Mouse (Mus musculus): Measurements from ENCODE around the gene Gdap1l1.
A peak's percentile ranks its signal among the peaks of the same experiment; 100 is the strongest.
"Not testable (repeated sequence)": the region's sequence is repeated elsewhere in the genome, so short reads cannot be mapped to it uniquely, and the experiment has no call there.

Gene Gdap1l1

GRCm38 (mm10) chr2:163438246-163438618, at the start of gene Gdap1l1:
Gene Gdap1l1, plus strand, starts transcription at chr2:163438476.
- DNase-seq: no peak

- peak; percentile 36 to 53 for DNase-seq
Measured at GRCm38 (mm10) chr2:163392436-163392835, 45.8 kb upstream of the Gdap1l1 start.

- DNase-seq: no peak
Measured at GRCm38 (mm10) chr2:163393241-163393640, 45.0 kb upstream of the Gdap1l1 start.

GRCm38 (mm10) chr2:163393976-163394375, 44.3 kb upstream of the Gdap1l1 start:
- no peak for DNase-seq

GRCm38 (mm10) chr2:163394977-163395376, 43.3 kb upstream of the Gdap1l1 start:
- no peak for DNase-seq

DNA sequence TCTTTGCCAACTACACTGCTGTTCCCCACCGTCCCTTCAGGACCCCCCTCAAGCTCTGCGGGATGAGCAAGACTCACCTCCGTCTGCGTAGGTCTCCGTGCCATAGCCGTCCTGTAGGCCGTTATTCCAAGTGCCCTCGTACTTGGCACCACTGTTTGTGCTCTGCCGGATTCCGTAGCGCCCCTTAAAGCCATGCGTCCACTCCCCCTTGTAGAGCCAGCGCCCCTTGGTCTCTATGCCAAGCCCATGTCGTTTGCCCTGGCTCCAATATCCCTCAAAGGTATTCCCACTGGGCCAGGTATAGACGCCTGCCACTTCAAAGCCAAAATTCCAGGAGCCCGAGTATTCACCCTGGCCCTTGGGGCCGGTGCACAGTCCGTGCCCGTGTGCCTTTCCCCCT, 41.2 kb upstream of the Gdap1l1 start:
- no peak for DNase-seq

- DNase-seq: peak; percentile 68 to 89
Measured at GRCm38 (mm10) chr2:163397905-163398304, 40.4 kb upstream of the Gdap1l1 start, which contains the start of gene Jph2. Gene Jph2, minus strand, starts transcription at chr2:163397993.

DNA sequence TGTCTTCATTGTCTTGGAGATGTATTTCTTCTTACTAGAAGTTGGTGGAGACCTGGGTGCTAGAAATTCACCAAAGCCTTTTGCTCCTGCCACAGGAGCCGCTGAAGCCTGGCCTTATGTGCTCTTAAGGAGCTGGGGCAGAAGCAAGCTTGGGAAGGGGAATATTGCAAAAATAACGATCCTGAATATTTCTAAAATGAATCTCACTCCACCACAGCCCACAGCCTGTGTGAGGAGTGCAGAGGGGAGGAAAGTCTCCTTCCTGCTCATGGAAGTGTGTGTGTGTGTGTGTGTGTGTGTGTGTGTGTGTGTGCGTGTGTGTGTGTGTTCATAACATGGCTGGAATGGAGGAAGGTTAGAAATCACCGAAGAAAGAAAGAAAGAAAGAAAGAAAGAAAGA, 39.5 kb upstream of the Gdap1l1 start:
- DNase-seq: no peak

- DNase-seq: no peak
Measured at GRCm38 (mm10) chr2:163399222-163399621, 39.1 kb upstream of the Gdap1l1 start.

- peak; percentile 34 to 85 for DNase-seq
Measured at GRCm38 (mm10) chr2:163401221-163401620, 37.1 kb upstream of the Gdap1l1 start.

- no peak for DNase-seq
Measured at GRCm38 (mm10) chr2:163404037-163404815, 34.0 kb upstream of the Gdap1l1 start.

DNA sequence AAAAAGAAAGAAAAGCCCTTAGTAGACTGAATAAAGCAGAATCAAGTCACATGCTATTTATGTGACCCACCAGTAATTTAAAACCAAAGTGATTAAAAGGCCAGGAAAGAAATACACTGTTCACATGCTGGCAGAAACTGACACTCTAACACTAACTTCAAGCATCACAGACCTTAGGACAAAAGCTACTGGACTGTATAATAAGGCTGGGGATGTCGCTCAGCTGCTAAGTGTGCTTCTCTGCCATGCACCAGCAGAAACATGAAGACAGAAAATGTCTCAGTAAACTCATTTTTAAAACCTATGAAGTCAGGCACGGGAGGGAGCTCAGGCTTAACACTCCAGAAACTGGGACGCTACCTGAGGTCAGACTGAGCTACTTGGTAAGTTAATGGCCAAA, 28.1 kb upstream of the Gdap1l1 start:
- no peak for DNase-seq

DNA sequence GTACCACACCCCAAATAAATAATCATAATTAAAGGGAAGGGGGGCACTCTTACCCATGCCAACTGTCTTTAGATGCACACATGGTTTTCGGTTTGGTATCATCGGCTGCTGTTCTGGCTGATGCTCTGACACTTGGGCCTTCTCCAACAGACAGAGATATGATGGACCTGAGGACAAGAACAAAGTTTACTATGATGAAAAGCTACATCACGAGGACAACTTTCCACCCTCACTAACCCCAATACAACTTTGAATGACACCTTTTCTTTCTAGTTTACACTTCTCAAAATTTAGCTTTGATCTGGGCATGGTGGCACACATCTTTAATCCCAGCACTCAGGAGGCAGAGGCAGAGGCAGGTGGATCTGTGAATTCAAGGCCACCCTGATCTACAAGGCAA, 26.9 kb upstream of the Gdap1l1 start:
- DNase-seq: not testable (repeated sequence)

GRCm38 (mm10) chr2:163411840-163412239, 26.4 kb upstream of the Gdap1l1 start:
- DNase-seq: no peak

GRCm38 (mm10) chr2:163412419-163412818, 25.9 kb upstream of the Gdap1l1 start:
- DNase-seq: no peak

DNA sequence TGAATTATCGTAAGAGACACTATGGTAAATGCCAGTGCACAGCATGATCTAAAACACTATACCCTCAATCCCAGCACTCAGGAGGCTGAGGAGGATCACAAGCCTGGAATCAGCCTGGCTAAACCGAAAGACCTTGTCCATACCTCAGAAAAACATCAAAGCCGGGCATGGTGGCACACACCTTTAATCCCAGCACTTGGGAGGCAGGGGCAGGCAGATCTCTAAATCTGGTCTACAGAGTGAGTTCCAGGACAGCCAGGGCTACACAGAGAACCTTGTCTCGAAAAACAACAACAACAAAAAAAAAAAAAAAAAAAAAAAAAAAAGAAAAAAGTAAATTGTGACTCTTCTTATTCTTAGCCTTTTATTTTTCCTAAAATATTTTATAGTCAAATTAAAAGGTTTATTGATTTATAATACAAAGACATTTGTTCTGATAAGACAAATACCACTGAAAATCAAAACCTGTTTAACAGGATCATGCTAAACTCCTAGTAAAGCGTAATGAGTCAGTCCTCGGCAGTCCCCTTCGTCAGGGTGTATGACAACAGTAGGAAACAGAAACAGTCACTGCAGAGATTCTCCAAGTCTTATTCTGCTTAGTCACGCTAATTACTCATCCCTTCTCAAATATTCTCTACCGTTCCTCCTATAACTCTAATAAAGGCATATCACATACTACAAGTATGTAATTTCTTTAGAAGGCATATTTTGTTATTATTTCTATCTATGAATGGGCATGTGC, 25.3 kb upstream of the Gdap1l1 start:
- DNase-seq: no peak

DNA sequence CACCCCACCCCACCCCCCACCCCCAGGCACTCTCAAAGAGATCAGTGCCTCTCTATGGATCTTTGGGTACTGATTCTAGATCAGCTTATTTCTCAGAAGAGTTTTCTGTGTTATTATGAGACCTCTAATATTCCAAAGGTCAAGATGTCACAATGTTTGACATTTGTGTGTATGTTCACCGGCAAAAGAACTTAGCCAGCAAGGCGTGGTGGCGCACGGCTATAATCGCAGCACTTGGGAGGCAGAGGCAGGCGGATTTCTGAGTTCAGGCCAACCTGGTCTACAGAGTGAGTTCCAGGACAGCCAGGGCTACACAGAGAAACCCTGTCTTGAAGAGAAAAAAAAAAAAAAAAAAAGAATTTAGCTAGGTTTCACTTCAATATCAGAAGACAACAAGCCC, 21.2 kb upstream of the Gdap1l1 start:
- no peak for DNase-seq

- no peak for DNase-seq
Measured at GRCm38 (mm10) chr2:163417830-163418229, 20.4 kb upstream of the Gdap1l1 start.

DNA sequence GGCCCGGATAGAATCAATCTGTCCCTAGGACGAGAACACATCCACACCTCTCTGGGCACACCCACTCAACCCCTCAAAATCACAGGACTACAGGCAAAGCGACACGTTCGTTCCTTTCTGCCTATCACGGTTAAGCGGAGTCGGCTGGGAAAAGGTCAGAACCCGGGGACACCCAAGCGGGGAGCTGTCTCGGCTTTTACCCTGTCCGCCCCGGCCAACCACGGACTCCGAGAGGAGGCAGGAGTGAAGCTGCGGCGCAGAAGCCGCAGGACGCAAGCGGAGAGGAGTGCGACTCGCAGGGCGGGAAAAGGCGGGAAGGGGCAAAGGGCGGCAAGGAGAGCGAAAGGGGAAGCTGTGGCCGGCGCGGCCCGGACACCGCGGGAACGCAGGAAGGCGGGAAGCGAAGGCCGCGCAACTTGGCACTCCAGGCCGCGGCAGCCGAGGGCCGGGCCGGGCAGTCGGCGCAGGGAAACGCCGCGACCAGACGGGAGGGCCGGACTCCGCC, 19.4 kb upstream of the Gdap1l1 start:
- no peak for DNase-seq

DNA sequence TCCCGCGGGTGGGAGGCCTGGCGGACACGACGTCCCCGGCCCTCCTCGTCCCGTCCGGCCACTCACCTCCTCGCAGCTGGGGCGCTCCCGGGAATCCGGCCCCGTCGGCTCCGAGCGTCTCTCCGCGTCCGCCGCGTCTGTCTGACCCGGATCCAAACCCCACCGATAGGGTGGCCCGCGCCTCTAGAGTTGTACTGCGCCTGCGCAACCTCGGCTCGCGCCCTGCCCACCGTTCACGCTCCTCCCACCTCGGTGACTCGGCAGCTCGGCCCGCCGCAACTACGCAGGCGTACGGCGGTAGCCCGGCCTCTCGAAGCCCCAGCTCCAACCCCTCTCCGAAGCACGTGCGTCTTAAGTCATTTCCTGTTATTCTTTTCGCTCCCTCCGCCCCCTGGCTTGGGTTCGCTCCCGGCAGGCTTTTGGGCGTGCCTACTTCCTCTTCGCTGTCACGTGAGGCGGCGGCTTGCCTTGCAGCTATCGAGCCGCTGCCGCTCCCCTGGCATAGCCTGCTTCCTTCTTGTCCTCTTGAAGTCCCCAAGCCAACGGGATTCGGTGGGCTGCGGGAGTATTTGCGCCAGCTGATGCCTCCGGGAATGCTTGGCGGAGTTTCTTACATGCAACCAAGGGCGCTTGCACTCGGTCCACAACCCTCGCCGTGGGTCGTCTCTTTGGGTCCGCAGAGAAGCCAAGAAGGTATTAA, 18.8 kb upstream of the Gdap1l1 start:
- peak; percentile 100 for DNase-seq

GRCm38 (mm10) chr2:163420366-163420886, 17.9 kb upstream of the Gdap1l1 start:
- DNase-seq: peak in 1 of 2 experiments; percentile 14

DNA sequence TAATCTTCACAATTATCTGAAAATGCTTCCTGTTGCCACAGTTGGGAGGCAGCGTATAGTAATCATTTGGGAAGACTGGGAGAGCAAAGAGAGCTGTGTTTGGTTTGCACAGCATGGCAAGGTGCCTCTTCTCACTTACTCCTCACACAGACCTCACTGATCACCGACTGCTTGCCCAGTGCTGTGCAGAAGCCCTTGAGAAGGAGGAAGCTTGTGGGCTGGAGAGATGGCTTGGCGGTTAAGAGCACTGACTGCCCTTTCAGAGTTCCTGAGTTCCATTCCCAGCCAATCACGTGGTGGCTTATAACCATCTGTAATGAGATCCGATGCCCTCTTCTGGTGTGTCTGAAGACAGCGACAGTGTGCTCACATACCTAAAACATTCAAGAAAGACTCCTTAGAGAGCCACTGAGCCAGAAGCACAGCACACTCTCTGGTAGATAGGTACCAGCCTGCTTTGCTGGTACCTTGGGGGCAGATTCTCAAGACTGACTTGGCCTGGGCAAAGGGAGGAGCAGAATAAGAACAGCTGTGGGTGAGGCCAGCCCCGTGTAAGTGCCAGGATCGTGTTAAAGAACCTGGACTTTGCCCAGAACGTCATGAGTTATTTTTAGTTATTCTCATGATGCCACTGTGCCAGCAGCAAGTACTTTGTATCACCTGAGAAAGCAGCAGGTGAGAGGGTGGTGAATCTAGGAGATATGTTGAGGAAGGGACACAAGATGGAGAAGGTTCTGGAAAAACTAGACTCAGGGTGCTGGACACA, 15.2 kb upstream of the Gdap1l1 start:
- DNase-seq: no peak
